Mouse (Mus musculus) megakaryocyte, embryonic 14.5 days (primary cell): Measurements from ENCODE around the gene Cpn1. TPM values are rescaled to one million over a fixed set of nuclear protein-coding genes. Genes with fewer than 3 reads are reported as not detected.
"Not testable (repeated sequence)": the region's sequence is repeated elsewhere in the genome, so short reads cannot be mapped to it uniquely, and the experiment has no call there.

Experiments
- H3K27me3 ChIP-seq: replicated peaks from 2 replicates; pipeline ENCODE3; 2012; ENCODE audit warnings: inconsistent platforms
- H3K36me3 ChIP-seq: replicated peaks from 2 replicates; pipeline ENCODE3; 2012; ENCODE audit warnings: low read length, inconsistent platforms, mixed read lengths
- H3K4me1 ChIP-seq: 2 replicates; pipeline ENCODE4 v1.6.1; 2012; ENCODE audit warnings: inconsistent platforms
- H3K4me3 ChIP-seq: replicated peaks from 2 replicates; pipeline ENCODE3; 2012; ENCODE audit warnings: moderate library complexity, mild to moderate bottlenecking, inconsistent platforms
- H3K9me3 ChIP-seq: 2 replicates; pipeline ENCODE4 v1.6.1; 2012; ENCODE audit warnings: inconsistent platforms
- FLI1 ChIP-seq: IDR thresholded peaks from 2 replicates; pipeline ENCODE4 v1.6.1; 2012; ENCODE audit warnings: low read length, inconsistent platforms, mixed read lengths
- GATA1 ChIP-seq: IDR thresholded peaks from 3 replicates; pipeline ENCODE4 v1.6.1; 2012; ENCODE audit warnings: mixed read lengths, low read length, inconsistent platforms, borderline replicate concordance
- polyA plus RNA-seq: library from polyadenylated mRNA; stranded (reverse); fragments of >175 nt; gene quantifications from 2 replicates; pipeline ENCODE4 v1.2.3, GENCODE M21; 2012; ENCODE audit warnings: low replicate concordance; ENCODE audit not compliant: insufficient read depth

The Cpn1 gene
- polyA plus RNA-seq, 1 experiment = not detected

- TF ChIP-seq FLI1 (no peak), GATA1 (no peak)
- peaks cover 4% of the 10 kb centered on the region; the same call in 1 of the 2 replicates for H3K9me3 ChIP-seq
- no peaks in the 10 kb centered on the region for H3K36me3 ChIP-seq
- H3K4me3 ChIP-seq = no peak overlapping the region
- H3K4me1 ChIP-seq = no peaks in the 10 kb centered on the region
- peaks cover 34% of the 10 kb centered on the region for H3K27me3 ChIP-seq
These were observed 20.8 kb downstream of the Cpn1 start for GRCm38 (mm10) chr19:43965496-43966085.

GRCm38 (mm10) chr19:43962795-43963194, 23.6 kb downstream of the Cpn1 start:
- H3K27me3 ChIP-seq = peaks cover 28% of the 10 kb centered on the region
- no peak overlapping the region for H3K4me3 ChIP-seq
- H3K36me3 ChIP-seq = no peaks in the 10 kb centered on the region
- TF ChIP-seq GATA1 = no peak
- peaks cover 4% of the 10 kb centered on the region; the same call in 1 of the 2 replicates for H3K9me3 ChIP-seq
- no peaks in the 10 kb centered on the region for H3K4me1 ChIP-seq

GRCm38 (mm10) chr19:43961185-43961584, 25.2 kb downstream of the Cpn1 start:
- H3K36me3 ChIP-seq = no peaks in the 10 kb centered on the region
- TF ChIP-seq FLI1 = no peak
- no peak for TF ChIP-seq GATA1
- peaks cover 4% of the 10 kb centered on the region; the same call in 1 of the 2 replicates for H3K9me3 ChIP-seq
- no peak overlapping the region for H3K4me3 ChIP-seq
- H3K27me3 ChIP-seq = peaks cover 31% of the 10 kb centered on the region
- H3K4me1 ChIP-seq = no peaks in the 10 kb centered on the region

- H3K9me3 ChIP-seq = peaks cover 4% of the 10 kb centered on the region; the same call in 1 of the 2 replicates
- TF ChIP-seq GATA1 (no peak), FLI1 (no peak)
- no peaks in the 10 kb centered on the region for H3K36me3 ChIP-seq
- H3K4me3 ChIP-seq = no peak overlapping the region
- H3K4me1 ChIP-seq = no peaks in the 10 kb centered on the region
- peaks cover 34% of the 10 kb centered on the region for H3K27me3 ChIP-seq
These were observed 26.3 kb downstream of the Cpn1 start for GRCm38 (mm10) chr19:43960014-43960413.

GRCm38 (mm10) chr19:43959162-43959561, 27.2 kb downstream of the Cpn1 start:
- H3K9me3 ChIP-seq = peaks cover 4% of the 10 kb centered on the region; the same call in 1 of the 2 replicates
- no peak overlapping the region for H3K4me3 ChIP-seq
- H3K27me3 ChIP-seq = peaks cover 35% of the 10 kb centered on the region
- H3K36me3 ChIP-seq = no peaks in the 10 kb centered on the region
- no peaks in the 10 kb centered on the region for H3K4me1 ChIP-seq
- TF ChIP-seq FLI1 (no peak), GATA1 (no peak)

- Histone ChIP-seq H3K27me3 (peaks cover 26% of the 10 kb centered on the region), H3K9me3 (peaks cover 4% of the 10 kb centered on the region; the same call in 1 of the 2 replicates), H3K36me3 (no peaks in the 10 kb centered on the region), H3K4me3 (no peak overlapping the region), H3K4me1 (no peaks in the 10 kb centered on the region)
- no peak for TF ChIP-seq FLI1
- TF ChIP-seq GATA1 = no peak
These were observed 28.5 kb downstream of the Cpn1 start for GRCm38 (mm10) chr19:43957881-43958280.

- Histone ChIP-seq H3K27me3 (peaks cover 22% of the 10 kb centered on the region), H3K36me3 (no peaks in the 10 kb centered on the region)
These were observed 29.0 kb downstream of the Cpn1 start for GRCm38 (mm10) chr19:43957402-43957801.

GRCm38 (mm10) chr19:43955266-43955665, 31.1 kb downstream of the Cpn1 start:
- no peaks in the 10 kb centered on the region for H3K4me1 ChIP-seq
- H3K36me3 ChIP-seq = no peaks in the 10 kb centered on the region
- H3K9me3 ChIP-seq = peaks cover 3% of the 10 kb centered on the region
- H3K27me3 ChIP-seq = peaks cover 30% of the 10 kb centered on the region
- H3K4me3 ChIP-seq = no peak overlapping the region
- TF ChIP-seq GATA1 (no peak), FLI1 (no peak)

More at GRCm38 (mm10) chr19:43957402-43957801, 29.0 kb downstream of the Cpn1 start:
- TF ChIP-seq FLI1 = no peak
- TF ChIP-seq GATA1 = no peak
- peaks cover 4% of the 10 kb centered on the region; the same call in 1 of the 2 replicates for H3K9me3 ChIP-seq
- no peak overlapping the region for H3K4me3 ChIP-seq
- no peaks in the 10 kb centered on the region for H3K4me1 ChIP-seq

GRCm38 (mm10) chr19:43954864-43955263, 31.5 kb downstream of the Cpn1 start:
- peaks cover 7% of the 10 kb centered on the region for H3K9me3 ChIP-seq
- H3K36me3 ChIP-seq = no peaks in the 10 kb centered on the region
- peaks cover 33% of the 10 kb centered on the region for H3K27me3 ChIP-seq
- H3K4me3 ChIP-seq = no peak overlapping the region
- no peaks in the 10 kb centered on the region for H3K4me1 ChIP-seq
- TF ChIP-seq FLI1 = no peak
- no peak for TF ChIP-seq GATA1

- not testable (repeated sequence) for H3K4me1 ChIP-seq, H3K36me3 ChIP-seq, H3K9me3 ChIP-seq, H3K4me3 ChIP-seq
- peaks cover 40% of the 10 kb centered on the region for H3K27me3 ChIP-seq
These were observed 33.4 kb downstream of the Cpn1 start for GRCm38 (mm10) chr19:43952936-43953335.
